Mouse (Mus musculus) forebrain, embryonic 10.5 days (tissue): ENCODE data around the gene Aplnr. TPM values are rescaled to one million over a fixed set of nuclear protein-coding genes. Genes with fewer than 3 reads are reported as not detected.

ENCODE experiments used
- DNase-seq: peaks from one replicate; pipeline ENCODE4 v3.0.0-alpha.2; 2017; ENCODE audit warnings: low spot score; ENCODE audit errors: extremely low spot score
- H3K27ac ChIP-seq: fragments of 300-500 bp; sonication (generic); 2 replicates; pipeline ENCODE4 v1.5.1; 2016; ENCODE audit warnings: mild to moderate bottlenecking
- H3K27me3 ChIP-seq: fragments of 300-500 bp; sonication (generic); 2 replicates; pipeline ENCODE4 v1.6.1; 2016; ENCODE audit warnings: mild to moderate bottlenecking; ENCODE audit not compliant: poor library complexity, severe bottlenecking
- H3K36me3 ChIP-seq: fragments of 300-500 bp; sonication (generic); replicated peaks from 2 replicates; pipeline ENCODE4 v1.6.1; 2016; ENCODE audit warnings: mild to moderate bottlenecking, moderate library complexity
- H3K4me1 ChIP-seq: fragments of 300-500 bp; sonication (generic); 2 replicates; pipeline ENCODE4 v1.6.1; 2016
- H3K4me3 ChIP-seq: fragments of 300-500 bp; sonication (generic); 2 replicates; pipeline ENCODE4 v1.5.1; 2016; ENCODE audit warnings: mild to moderate bottlenecking, moderate library complexity
- H3K9me3 ChIP-seq: fragments of 300-500 bp; sonication (generic); 2 replicates; pipeline ENCODE4 v1.6.1; 2016; ENCODE audit warnings: mild to moderate bottlenecking, moderate library complexity
- WGBS: fragments of 180-500 bp; shearing (Covaris S2); methylation state at CpG from one replicate; pipeline ENCODE4 v1.1.7; 2016; 5-methylcytosine and 5-hydroxymethylcytosine counted together
- polyA plus RNA-seq: library from polyadenylated mRNA; unstranded; fragments of >200 nt; fragmentation: Nextera tagmentation; extraction: Ambion mirVana; gene quantifications from 2 replicates; pipeline ENCODE4 v1.2.1, GENCODE M21; 2016

Gene Aplnr
- polyA plus RNA-seq, 1 experiment from 2014 or later: 37.6 TPM

GRCm38 (mm10) chr2:85168327-85168726 is 32.3 kb downstream of the Aplnr start:
- no peaks in the 10 kb centered on the region for H3K27me3 ChIP-seq
- DNase-seq: no peak
- H3K36me3 ChIP-seq: no peaks in the 10 kb centered on the region
- H3K4me1 ChIP-seq: no peaks in the 10 kb centered on the region; the same call in 1 of the 2 replicates
- WGBS: 89% methylated on average over 1 of the region's 1 CpGs
- no peak overlapping the region for H3K27ac ChIP-seq
- no peaks in the 10 kb centered on the region for H3K9me3 ChIP-seq
- no peak overlapping the region for H3K4me3 ChIP-seq

- DNase-seq: no peak
- Histone ChIP-seq H3K27ac (no peak overlapping the region), H3K4me1 (no peaks in the 10 kb centered on the region; the same call in 1 of the 2 replicates), H3K4me3 (no peak overlapping the region), H3K36me3 (no peaks in the 10 kb centered on the region), H3K9me3 (no peaks in the 10 kb centered on the region), H3K27me3 (no peaks in the 10 kb centered on the region)
- 76% methylated on average over 3 of the region's 3 CpGs for WGBS
Measured at GRCm38 (mm10) chr2:85172071-85172762, 36.2 kb downstream of the Aplnr start.

- DNase-seq: no peak
- Histone ChIP-seq H3K27me3 (no peaks in the 10 kb centered on the region), H3K27ac (no peak overlapping the region), H3K4me3 (no peak overlapping the region), H3K4me1 (no peaks in the 10 kb centered on the region; the same call in 1 of the 2 replicates), H3K36me3 (no peaks in the 10 kb centered on the region), H3K9me3 (no peaks in the 10 kb centered on the region)
- WGBS: 76% methylated on average over 2 of the region's 2 CpGs
Measured at GRCm38 (mm10) chr2:85172763-85173103, 36.7 kb downstream of the Aplnr start.

GRCm38 (mm10) chr2:85173545-85173944 is 37.5 kb downstream of the Aplnr start:
- no peak for DNase-seq
- Histone ChIP-seq H3K9me3 (no peaks in the 10 kb centered on the region), H3K36me3 (no peaks in the 10 kb centered on the region), H3K27ac (no peak overlapping the region), H3K27me3 (no peaks in the 10 kb centered on the region), H3K4me3 (no peak overlapping the region), H3K4me1 (no peaks in the 10 kb centered on the region; the same call in 1 of the 2 replicates)
- 87% methylated on average over 6 of the region's 6 CpGs for WGBS

- Histone ChIP-seq H3K9me3 (no peaks in the 10 kb centered on the region), H3K27me3 (no peaks in the 10 kb centered on the region), H3K4me3 (no peak overlapping the region), H3K36me3 (no peaks in the 10 kb centered on the region), H3K27ac (no peak overlapping the region), H3K4me1 (no peaks in the 10 kb centered on the region)
- no peak for DNase-seq
- WGBS: 78% methylated on average over 4 of the region's 4 CpGs
Measured at GRCm38 (mm10) chr2:85178139-85178800, 42.2 kb downstream of the Aplnr start.

GRCm38 (mm10) chr2:85187582-85188151 is 51.6 kb downstream of the Aplnr start:
- Histone ChIP-seq H3K27ac (no peak overlapping the region), H3K36me3 (no peaks in the 10 kb centered on the region), H3K4me3 (no peak overlapping the region), H3K4me1 (0 out of 2 replicates have a peak, but pooled peaks cover 5% of the 10 kb centered on the region), H3K27me3 (no peaks in the 10 kb centered on the region), H3K9me3 (no peaks in the 10 kb centered on the region)
- no peak for DNase-seq
- WGBS: 93% methylated on average over 6 of the region's 6 CpGs

Other genes starting within 250 kb of the Aplnr start
- 0.78 and 1.0 TPM in 2 replicates for gene Rtn4rl2, start 249.5 kb upstream of the Aplnr start, polyA plus RNA-seq
- gene Slc43a3, start 199.6 kb upstream of the Aplnr start, polyA plus RNA-seq: 20.8 and 23.7 TPM in 2 replicates
- gene Prg2, start 155.8 kb upstream of the Aplnr start, polyA plus RNA-seq: not detected in 2 replicates
- gene Prg3, start 148.0 kb upstream of the Aplnr start, polyA plus RNA-seq: not detected in 2 replicates
- gene Ssrp1, start 99.0 kb upstream of the Aplnr start, polyA plus RNA-seq: 433 and 446 TPM in 2 replicates
- gene P2rx3, start 98.8 kb upstream of the Aplnr start, polyA plus RNA-seq: 2.7 and 3.6 TPM in 2 replicates
- 26.6 and 36.1 TPM in 2 replicates for gene Tnks1bp1, start 88.2 kb upstream of the Aplnr start, polyA plus RNA-seq
- gene Lrrc55, start 61.0 kb downstream of the Aplnr start, polyA plus RNA-seq: 0.30 and 0.47 TPM in 2 replicates
- not detected in 2 replicates for gene Olfr987, start 203.1 kb downstream of the Aplnr start, polyA plus RNA-seq
- not detected in 2 replicates for gene Olfr988, start 227.0 kb downstream of the Aplnr start, polyA plus RNA-seq